Mouse (Mus musculus) mature B cell (primary cell): ENCODE data around the gene Ndufa7.
"Not testable (repeated sequence)": the region's sequence is repeated elsewhere in the genome, so short reads cannot be mapped to it uniquely, and the experiment has no call there.

Source experiments
- in situ Hi-C: fragments of 300-500 bp; cut with MboI; formaldehyde crosslinking; loops from 2 replicates; pipeline ENCODE4 v1.14.3; 2019

The Ndufa7 gene

GRCm38 (mm10) chr17:33865330-33866030 lies 41.1 kb downstream of the Ndufa7 start:
- in situ Hi-C loops: no loop called here

DNA sequence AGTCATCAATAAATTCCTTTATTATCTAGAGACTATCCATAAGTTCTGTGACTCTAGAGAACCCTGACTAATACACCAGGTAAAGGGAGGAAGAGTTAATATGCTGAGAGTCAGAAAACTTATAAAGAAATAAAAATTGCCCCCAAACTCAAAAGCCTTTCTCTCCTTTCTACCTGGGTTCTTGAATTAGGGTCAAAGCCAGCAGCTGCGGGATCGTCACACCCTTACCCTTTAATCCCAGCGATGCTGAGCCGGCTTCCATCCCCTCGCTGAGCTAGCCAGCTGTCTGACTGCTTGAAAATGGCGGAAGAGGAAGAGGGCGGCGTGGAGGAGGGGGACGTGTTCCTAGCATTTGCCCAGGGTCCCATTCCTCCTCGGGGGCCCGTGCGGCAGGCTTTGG lies 49.2 kb downstream of the Ndufa7 start, which contains the start of gene Gm7029:
Gene Gm7029 (plus strand): TSS at position 301 of the 400 bp plus-strand sequence.
- in situ Hi-C loops: not testable (repeated sequence)

- in situ Hi-C loops: no loop called here
These were observed 50.0 kb downstream of the Ndufa7 start for GRCm38 (mm10) chr17:33874411-33874810.

- in situ Hi-C loops: not testable (repeated sequence)
These were observed 51.4 kb downstream of the Ndufa7 start for GRCm38 (mm10) chr17:33875797-33876196.

- in situ Hi-C loops: not testable (repeated sequence)
These were observed 59.9 kb downstream of the Ndufa7 start for GRCm38 (mm10) chr17:33884320-33884719.

GRCm38 (mm10) chr17:33887802-33888201 lies 63.4 kb downstream of the Ndufa7 start:
- in situ Hi-C loops: not testable (repeated sequence)
